Mouse (Mus musculus): ENCODE measurements around the gene Poll. TPM values are rescaled to one million over a fixed set of nuclear protein-coding genes. Genes with fewer than 3 reads are reported as not detected.
A peak's percentile ranks its signal among the peaks of the same experiment; 100 is the strongest.

Gene Poll
- total RNA-seq, 2 experiments from 2014 or later, result 2.3 TPM; not detected in 1

- ATAC-seq (replicated peaks; ENCODE audit: low FRiP score, poor library complexity, severe bottlenecking), result no peak
Measured at GRCm38 (mm10) chr19:45540657-45541408, 19.5 kb downstream of the Poll start.

- ATAC-seq (replicated peaks; ENCODE audit: low FRiP score, poor library complexity, severe bottlenecking), result peak; percentile 68
Measured at GRCm38 (mm10) chr19:45537505-45537904, 22.8 kb downstream of the Poll start.

DNA sequence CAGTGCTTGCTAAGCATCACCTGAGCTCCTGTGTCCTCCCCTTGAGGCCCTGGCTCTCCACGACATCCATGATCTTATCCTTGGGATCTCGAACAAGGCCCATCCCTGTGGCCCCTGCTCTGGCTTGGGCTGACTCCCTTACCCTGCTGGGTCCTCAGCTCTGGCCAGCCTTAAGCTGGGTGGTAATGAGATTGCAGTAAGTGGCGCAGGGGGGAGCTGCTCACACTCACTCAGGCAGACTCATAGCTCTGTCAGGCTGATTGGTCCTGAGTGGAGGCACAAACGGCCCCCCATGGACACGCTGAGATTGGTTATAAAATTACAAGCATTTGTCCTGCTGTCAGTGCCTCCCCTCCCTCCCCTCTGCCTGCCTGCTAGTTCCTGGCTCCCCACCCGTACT is 24.4 kb downstream of the Poll start:
- no peak for ATAC-seq (replicated peaks; ENCODE audit: low FRiP score, poor library complexity, severe bottlenecking)

- no peak for ATAC-seq (replicated peaks; ENCODE audit: low FRiP score, poor library complexity, severe bottlenecking)
Measured at GRCm38 (mm10) chr19:45535214-45535735, 25.1 kb downstream of the Poll start.

DNA sequence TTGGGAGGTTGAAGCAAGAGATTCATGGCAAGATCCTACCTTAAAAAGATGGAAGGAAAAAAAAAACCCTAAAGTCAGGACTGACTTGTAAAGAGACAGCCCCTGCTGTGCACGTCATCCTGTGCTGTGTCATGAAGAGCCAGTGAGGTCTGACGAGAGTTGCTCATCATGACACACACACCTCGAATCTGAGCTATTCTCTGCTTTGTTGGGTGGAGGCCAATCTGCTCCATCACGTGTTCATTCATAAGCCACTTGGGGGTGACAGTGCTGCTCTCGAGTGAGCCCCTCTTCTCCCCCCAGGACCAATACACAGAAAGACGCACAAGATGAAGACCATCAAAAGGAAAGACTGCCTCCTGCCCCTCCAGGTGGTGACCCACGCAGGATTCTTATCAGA is 26.7 kb downstream of the Poll start:
- ATAC-seq (replicated peaks; ENCODE audit: low FRiP score, poor library complexity, severe bottlenecking), result no peak

DNA sequence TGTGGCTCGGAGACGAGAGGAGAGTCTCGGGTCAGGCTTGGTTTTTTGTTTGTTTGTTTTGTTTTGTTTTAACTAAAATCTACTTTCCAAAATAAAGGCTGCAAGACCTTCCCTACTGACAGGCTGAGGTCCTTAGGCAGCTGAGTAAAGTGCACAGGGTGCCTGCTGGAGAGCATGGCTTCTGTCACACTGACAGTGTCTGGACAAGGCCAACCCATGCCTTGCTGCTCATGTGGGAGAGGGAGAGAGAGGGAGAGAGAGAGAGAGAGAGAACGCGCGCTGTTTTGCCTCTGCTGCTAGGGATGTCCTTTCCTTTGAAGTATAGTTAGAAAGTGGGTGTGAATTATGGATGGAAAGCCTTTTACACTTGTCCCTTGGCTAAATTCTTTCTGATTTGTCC is 28.8 kb downstream of the Poll start:
- no peak for ATAC-seq (replicated peaks; ENCODE audit: low FRiP score, poor library complexity, severe bottlenecking)

GRCm38 (mm10) chr19:45530200-45530995 is 29.9 kb downstream of the Poll start:
- ATAC-seq (replicated peaks; ENCODE audit: low FRiP score, poor library complexity, severe bottlenecking), result 0 out of 2 replicates have a peak, but pooled peaks have one; percentile 14

- ATAC-seq (replicated peaks; ENCODE audit: low FRiP score, poor library complexity, severe bottlenecking), result no peak
Measured at GRCm38 (mm10) chr19:45529294-45529693, 31.0 kb downstream of the Poll start.

- ATAC-seq (replicated peaks; ENCODE audit: low FRiP score, poor library complexity, severe bottlenecking), result no peak
Measured at GRCm38 (mm10) chr19:45527931-45528534, 32.3 kb downstream of the Poll start.

- no peak for ATAC-seq (replicated peaks; ENCODE audit: low FRiP score, poor library complexity, severe bottlenecking)
Measured at GRCm38 (mm10) chr19:45527382-45527781, 32.9 kb downstream of the Poll start.

DNA sequence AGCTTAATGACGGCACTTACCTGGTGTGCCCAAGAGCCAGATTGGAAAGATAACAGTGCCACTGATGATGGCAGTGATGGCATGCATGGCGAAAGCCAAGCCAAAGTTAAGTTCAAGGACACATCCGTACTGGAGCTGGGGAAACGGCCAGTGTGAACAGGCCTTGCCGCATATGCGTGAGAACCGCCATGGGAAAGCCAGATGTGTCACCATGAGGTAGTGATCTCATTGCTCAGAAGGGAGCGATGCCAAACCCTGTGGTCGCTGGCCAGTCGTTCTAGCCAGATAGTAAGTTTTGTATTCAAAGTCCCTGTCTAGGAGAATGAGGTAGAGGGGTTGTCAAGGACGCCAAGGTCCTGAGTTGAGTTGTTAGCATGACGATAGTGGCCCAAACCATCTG is 44.1 kb downstream of the Poll start:
- no peak for ATAC-seq (replicated peaks; ENCODE audit: low FRiP score, poor library complexity, severe bottlenecking)

GRCm38 (mm10) chr19:45515341-45515740 is 45.0 kb downstream of the Poll start:
- no peak for ATAC-seq (replicated peaks; ENCODE audit: low FRiP score, poor library complexity, severe bottlenecking)

DNA sequence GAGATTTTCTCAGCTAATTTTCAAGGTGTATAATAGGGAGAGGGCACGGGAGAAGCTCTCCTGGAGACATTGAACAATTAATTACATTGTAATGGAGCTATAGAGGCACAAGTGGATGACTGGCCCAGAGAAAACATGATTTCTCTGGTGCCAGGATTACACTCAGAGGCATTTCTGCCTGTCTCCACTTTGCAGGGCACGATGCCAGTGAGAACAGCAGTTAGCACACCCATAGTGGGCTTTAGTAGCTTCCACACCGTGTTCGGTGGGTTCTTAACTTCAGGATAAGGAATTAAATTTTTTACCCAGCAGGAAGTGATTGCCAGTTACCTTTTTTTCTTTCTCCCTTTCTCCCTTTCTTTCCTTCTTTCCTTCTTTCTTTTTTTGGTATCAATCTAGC is 48.9 kb downstream of the Poll start:
- no peak for ATAC-seq (replicated peaks; ENCODE audit: low FRiP score, poor library complexity, severe bottlenecking)

GRCm38 (mm10) chr19:45510680-45511079 is 49.7 kb downstream of the Poll start:
- ATAC-seq (replicated peaks; ENCODE audit: low FRiP score, poor library complexity, severe bottlenecking), result no peak

DNA sequence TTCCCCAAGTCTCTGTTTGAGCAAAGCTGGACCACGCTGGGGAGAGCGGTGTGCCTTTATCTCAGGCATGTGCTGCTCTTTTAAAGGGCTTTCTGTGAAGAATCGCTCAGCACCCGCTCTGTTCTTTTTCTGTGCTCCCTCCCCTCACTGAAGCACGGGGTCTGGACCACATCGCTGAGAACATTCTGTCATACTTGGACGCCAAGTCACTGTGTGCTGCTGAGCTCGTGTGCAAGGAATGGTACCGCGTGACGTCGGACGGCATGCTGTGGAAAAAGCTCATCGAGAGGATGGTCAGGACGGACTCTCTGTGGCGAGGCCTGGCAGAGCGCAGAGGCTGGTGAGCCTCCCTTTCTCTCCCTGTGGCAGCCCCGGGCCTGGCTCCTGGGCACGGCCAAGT is 52.8 kb downstream of the Poll start:
- ATAC-seq (replicated peaks; ENCODE audit: low FRiP score, poor library complexity, severe bottlenecking), result no peak

GRCm38 (mm10) chr19:45505446-45505845 is 54.9 kb downstream of the Poll start:
- no peak for ATAC-seq (replicated peaks; ENCODE audit: low FRiP score, poor library complexity, severe bottlenecking)

Other genes with a start within 250 kb of the Poll start
- gene Btrc, start 196.8 kb downstream of the Poll start, total RNA-seq (2015; ENCODE audit: low replicate concordance), result 357 and 382 TPM in 2 replicates
- 645 and 662 TPM in 2 replicates for gene Btrc, start 196.8 kb downstream of the Poll start, total RNA-seq (2017; ENCODE audit: low replicate concordance)
- 1.2 and 5.6 TPM in 2 replicates for gene Gm17018, start 84 bp upstream of the Poll start, total RNA-seq (2015; ENCODE audit: low replicate concordance)
- 0.68 and 2.5 TPM in 2 replicates for gene Gm17018, start 84 bp upstream of the Poll start, total RNA-seq (2017; ENCODE audit: low replicate concordance)
- gene Fbxw4, start 99.8 kb upstream of the Poll start, total RNA-seq (2015; ENCODE audit: low replicate concordance), result 8.5 and 27.4 TPM in 2 replicates
- 6.0 and 26.9 TPM in 2 replicates for gene Fbxw4, start 99.8 kb upstream of the Poll start, total RNA-seq (2017; ENCODE audit: low replicate concordance)
- gene Fgf8, start 182.4 kb upstream of the Poll start, total RNA-seq (2015; ENCODE audit: low replicate concordance), result not detected in 2 replicates
- gene Fgf8, start 182.4 kb upstream of the Poll start, total RNA-seq (2017; ENCODE audit: low replicate concordance), result not detected in 2 replicates
- gene Npm3, start 189.1 kb upstream of the Poll start, total RNA-seq (2015; ENCODE audit: low replicate concordance), result 11.1 and 12.3 TPM in 2 replicates
- 9.4 and 22.3 TPM in 2 replicates for gene Npm3, start 189.1 kb upstream of the Poll start, total RNA-seq (2017; ENCODE audit: low replicate concordance)
- 124 and 142 TPM in 2 replicates for gene Mgea5, start 223.3 kb upstream of the Poll start, total RNA-seq (2015; ENCODE audit: low replicate concordance)
- 257 and 309 TPM in 2 replicates for gene Mgea5, start 223.3 kb upstream of the Poll start, total RNA-seq (2017; ENCODE audit: low replicate concordance)

All from erythroblast, adult 5-6 weeks (primary cell).